Mouse (Mus musculus) hindbrain, embryonic 14.5 days (tissue): Measurements from ENCODE around the gene Ifitm1. TPM values are rescaled to one million over a fixed set of nuclear protein-coding genes. Genes with fewer than 3 reads are reported as not detected.
"Not testable (repeated sequence)": the region's sequence is repeated elsewhere in the genome, so short reads cannot be mapped to it uniquely, and the experiment has no call there.

Experiments
- ATAC-seq: fragments of 200-750 bp; cut with Nextera tagmentation; 2 replicates; pipeline ENCODE4 v1.8.0; 2017; ENCODE audit warnings: moderate number of reproducible peaks, mild to moderate bottlenecking, moderate TSS enrichment, moderate library complexity; ENCODE audit not compliant: low FRiP score
- DNase-seq: peaks from one replicate; pipeline ENCODE4 v3.0.0-alpha.2; 2015; ENCODE audit warnings: low spot score
- H3K27ac ChIP-seq: fragments of 300-500 bp; sonication (generic); 2 replicates; pipeline ENCODE4 v1.5.1; 2014; ENCODE audit warnings: mild to moderate bottlenecking, moderate library complexity
- H3K27me3 ChIP-seq: fragments of 300-500 bp; sonication (generic); 2 replicates; pipeline ENCODE4 v1.6.1; 2014; ENCODE audit warnings: mild to moderate bottlenecking, low read length, mixed read lengths; ENCODE audit not compliant: control insufficient read depth, insufficient read depth
- H3K36me3 ChIP-seq: fragments of 300-500 bp; sonication (generic); replicated peaks from 2 replicates; pipeline ENCODE4 v1.6.1; 2014; ENCODE audit not compliant: control insufficient read depth, insufficient read depth
- H3K4me1 ChIP-seq: fragments of 300-500 bp; sonication (generic); replicated peaks from 2 replicates; pipeline ENCODE4 v1.6.1; 2014; ENCODE audit warnings: antibody characterized with exemption, low read length, mixed read lengths; ENCODE audit not compliant: control insufficient read depth, insufficient read depth
- H3K4me2 ChIP-seq: fragments of 300-500 bp; sonication (generic); replicated peaks from 2 replicates; pipeline ENCODE4 v1.6.1; 2014; ENCODE audit warnings: mild to moderate bottlenecking, moderate library complexity
- H3K4me3 ChIP-seq: fragments of 300-500 bp; sonication (generic); replicated peaks from 2 replicates; pipeline ENCODE4 v1.5.1; 2014; ENCODE audit warnings: mild to moderate bottlenecking, low read length
- H3K9ac ChIP-seq: fragments of 300-500 bp; sonication (generic); 2 replicates; pipeline ENCODE4 v1.6.1; 2014
- H3K9me3 ChIP-seq: fragments of 300-500 bp; sonication (generic); 2 replicates; pipeline ENCODE4 v1.6.1; 2016; ENCODE audit warnings: low read length; ENCODE audit not compliant: control insufficient read depth
- WGBS: fragments of 180-500 bp; shearing (Covaris S2); extraction: QIAGEN DNeasy Blood & Tissue Kit; methylation state at CpG from one replicate; pipeline ENCODE4 v1.1.7; 2014; 5-methylcytosine and 5-hydroxymethylcytosine counted together
- polyA plus RNA-seq: library from polyadenylated mRNA; unstranded; fragments of >200 nt; fragmentation: Nextera tagmentation; extraction: Ambion mirVana; gene quantifications from 2 replicates; pipeline ENCODE4 v1.2.1, GENCODE M21; 2014

The Ifitm1 gene
- polyA plus RNA-seq, 1 experiment from 2014 or later = 21.9 TPM

GRCm38 (mm10) chr7:141016707-141017697, 50.0 kb downstream of the Ifitm1 start:
- H3K27ac ChIP-seq = no peak overlapping the region
- no peak overlapping the region for H3K9ac ChIP-seq
- no peaks in the 10 kb centered on the region for H3K9me3 ChIP-seq
- no peak overlapping the region for H3K4me2 ChIP-seq
- no peaks in the 10 kb centered on the region for H3K27me3 ChIP-seq
- DNase-seq (no peak), ATAC-seq (no peak)
- no peak overlapping the region for H3K4me3 ChIP-seq
- H3K36me3 ChIP-seq = no peaks in the 10 kb centered on the region
- WGBS = 88% methylated on average over 10 of the region's 10 CpGs
- no peaks in the 10 kb centered on the region for H3K4me1 ChIP-seq

GRCm38 (mm10) chr7:141017824-141018223, 50.8 kb downstream of the Ifitm1 start, which contains the start of gene Ifitm6:
Ifitm6 (minus strand) TSS chr7:141017924.
- H3K4me3 ChIP-seq, H3K4me1 ChIP-seq, H3K4me2 ChIP-seq, H3K9ac ChIP-seq, H3K9me3 ChIP-seq, H3K27ac ChIP-seq, ATAC-seq, DNase-seq, H3K27me3 ChIP-seq, H3K36me3 ChIP-seq: not testable (repeated sequence)
- 95% methylated on average over 1 of the region's 1 CpGs for WGBS

- 98% methylated on average over 5 of the region's 5 CpGs for WGBS
- H3K4me3 ChIP-seq = no peak overlapping the region
- no peaks in the 10 kb centered on the region for H3K4me1 ChIP-seq
- no peak for DNase-seq
- H3K27me3 ChIP-seq = no peaks in the 10 kb centered on the region
- no peaks in the 10 kb centered on the region for H3K36me3 ChIP-seq
- H3K4me2 ChIP-seq = no peak overlapping the region
- H3K9ac ChIP-seq = no peak overlapping the region
- ATAC-seq = no peak
- no peak overlapping the region for H3K27ac ChIP-seq
- no peaks in the 10 kb centered on the region for H3K9me3 ChIP-seq
These were observed 52.0 kb downstream of the Ifitm1 start for GRCm38 (mm10) chr7:141019028-141019427.

Other genes with a start within 250 kb of the Ifitm1 start
- not detected in 2 replicates for gene Cyp2e1, start 203.5 kb upstream of the Ifitm1 start, polyA plus RNA-seq
- gene Syce1, start 179.4 kb upstream of the Ifitm1 start, polyA plus RNA-seq = 0.47 and 0.62 TPM in 2 replicates
- 33.7 and 33.9 TPM in 2 replicates for gene Zfp941, start 145.0 kb upstream of the Ifitm1 start, polyA plus RNA-seq
- 0.31 TPM in 1 of 2 replicates, not detected in the other for gene Urah, start 132.2 kb upstream of the Ifitm1 start, polyA plus RNA-seq
- gene Scgb1c1, start 121.7 kb upstream of the Ifitm1 start, polyA plus RNA-seq = not detected in 2 replicates
- gene Odf3, start 119.4 kb upstream of the Ifitm1 start, polyA plus RNA-seq = 0.14 TPM in 1 of 2 replicates, not detected in the other
- gene Gm45785, start 110.9 kb upstream of the Ifitm1 start, polyA plus RNA-seq = 0.35 TPM in 1 of 2 replicates, not detected in the other
- gene Ric8a, start 110.3 kb upstream of the Ifitm1 start, polyA plus RNA-seq = 92.8 and 96.6 TPM in 2 replicates
- gene Bet1l, start 109.6 kb upstream of the Ifitm1 start, polyA plus RNA-seq = 40.1 and 50.5 TPM in 2 replicates
- gene Psmd13, start 85.3 kb upstream of the Ifitm1 start, polyA plus RNA-seq = 177 and 185 TPM in 2 replicates
- gene Sirt3, start 84.9 kb upstream of the Ifitm1 start, polyA plus RNA-seq = 44.4 and 47.5 TPM in 2 replicates
- gene Cox8b, start 66.8 kb upstream of the Ifitm1 start, polyA plus RNA-seq = not detected in 2 replicates
- gene Nlrp6, start 46.3 kb upstream of the Ifitm1 start, polyA plus RNA-seq = 0.60 and 1.4 TPM in 2 replicates
- gene Pgghg, start 25.8 kb upstream of the Ifitm1 start, polyA plus RNA-seq = 8.2 and 9.2 TPM in 2 replicates
- gene Ifitm5, start 16.9 kb upstream of the Ifitm1 start, polyA plus RNA-seq = 0.55 TPM in 1 of 2 replicates, not detected in the other
- gene Gm45717, start 11.3 kb upstream of the Ifitm1 start, polyA plus RNA-seq = not detected in 2 replicates
- gene Ifitm2, start 11.2 kb upstream of the Ifitm1 start, polyA plus RNA-seq = 201 and 234 TPM in 2 replicates
- 28.3 and 45.1 TPM in 2 replicates for gene Ifitm3, start 43.5 kb downstream of the Ifitm1 start, polyA plus RNA-seq
- 0.95 and 1.1 TPM in 2 replicates for gene Ifitm6, start 50.7 kb downstream of the Ifitm1 start, polyA plus RNA-seq
- gene Gm17387, start 61.9 kb downstream of the Ifitm1 start, polyA plus RNA-seq = not detected in 2 replicates
- gene B4galnt4, start 93.9 kb downstream of the Ifitm1 start, polyA plus RNA-seq = 38.4 and 41.5 TPM in 2 replicates
- not detected in 2 replicates for gene Pkp3, start 111.0 kb downstream of the Ifitm1 start, polyA plus RNA-seq
- 2.5 and 3.1 TPM in 2 replicates for gene Sigirr, start 133.4 kb downstream of the Ifitm1 start, polyA plus RNA-seq
- 0.27 and 0.32 TPM in 2 replicates for gene Ano9, start 150.6 kb downstream of the Ifitm1 start, polyA plus RNA-seq
- 86.1 and 92.0 TPM in 2 replicates for gene Ptdss2, start 155.2 kb downstream of the Ifitm1 start, polyA plus RNA-seq
- gene Rnh1, start 205.6 kb downstream of the Ifitm1 start, polyA plus RNA-seq = 53.5 and 56.1 TPM in 2 replicates
- gene Hras, start 226.8 kb downstream of the Ifitm1 start, polyA plus RNA-seq = 168 and 187 TPM in 2 replicates
- gene Lrrc56, start 226.9 kb downstream of the Ifitm1 start, polyA plus RNA-seq = 6.6 and 7.6 TPM in 2 replicates
- 0.20 and 0.66 TPM in 2 replicates for gene Lmntd2, start 246.9 kb downstream of the Ifitm1 start, polyA plus RNA-seq
- gene Rassf7, start 248.6 kb downstream of the Ifitm1 start, polyA plus RNA-seq = 20.2 and 23.5 TPM in 2 replicates